Mouse (Mus musculus) lung, postnatal 36 days (tissue): ENCODE measurements around the gene Camta2.

Experiments
- DNase-seq: peaks from one replicate; pipeline ENCODE4 v3.0.0; 2022; ENCODE audit warnings: mixed read lengths

Camta2 gene

DNA sequence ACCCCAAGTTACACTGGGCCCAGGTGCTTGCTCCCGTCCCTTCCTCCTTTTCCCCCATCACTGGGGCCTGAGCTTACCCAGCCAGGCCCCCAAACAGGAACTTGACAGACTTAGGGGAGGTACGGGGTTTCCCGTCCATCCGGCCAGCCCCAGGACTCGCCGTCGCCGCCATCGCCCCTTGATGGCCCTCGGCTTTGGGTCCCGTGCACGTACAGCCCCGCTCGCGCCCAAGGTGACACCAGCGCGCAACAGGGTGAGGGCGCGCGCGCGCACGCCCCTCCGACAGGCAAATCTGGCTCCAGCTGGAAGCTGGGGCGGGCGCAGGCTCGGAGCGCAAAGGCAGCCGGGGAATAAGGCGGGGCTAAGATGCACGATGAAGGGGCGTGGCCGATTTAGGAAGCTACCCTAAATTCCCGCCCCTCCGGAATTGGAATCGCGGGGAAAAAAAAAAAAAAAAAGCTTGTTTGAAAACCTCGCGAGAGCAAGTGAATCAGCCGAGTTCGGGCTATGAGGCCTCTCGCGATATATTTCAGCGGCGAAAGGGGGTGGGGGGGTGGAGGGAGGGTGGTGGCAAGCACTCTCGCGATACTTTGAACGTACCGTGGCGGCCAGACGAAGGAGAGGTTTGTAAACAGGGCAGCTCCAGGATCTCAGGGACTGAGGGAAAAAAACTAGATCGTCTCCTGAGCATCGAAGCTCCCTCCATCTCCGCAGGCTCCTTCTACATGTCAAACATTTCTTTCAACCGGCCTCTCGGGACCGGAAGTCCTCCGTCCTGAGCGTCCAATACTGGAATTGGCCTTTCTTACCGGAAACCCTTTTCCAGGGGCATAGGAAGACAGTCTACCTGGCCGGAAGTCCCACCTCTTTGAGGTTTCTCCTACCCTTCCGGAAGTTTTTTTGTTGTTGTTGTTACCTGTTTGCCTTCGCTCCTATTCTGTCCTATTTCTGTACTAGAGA lies 40.9 kb downstream of the Camta2 start, which contains the start of the genes Rnf167 and Slc25a11:
Gene Rnf167, plus strand, starts transcription at position 545 of the 960 bp plus-strand sequence.
Gene Slc25a11, minus strand, starts transcription at position 789 of the 960 bp plus-strand sequence.
- peak; percentile 99 for DNase-seq

DNA sequence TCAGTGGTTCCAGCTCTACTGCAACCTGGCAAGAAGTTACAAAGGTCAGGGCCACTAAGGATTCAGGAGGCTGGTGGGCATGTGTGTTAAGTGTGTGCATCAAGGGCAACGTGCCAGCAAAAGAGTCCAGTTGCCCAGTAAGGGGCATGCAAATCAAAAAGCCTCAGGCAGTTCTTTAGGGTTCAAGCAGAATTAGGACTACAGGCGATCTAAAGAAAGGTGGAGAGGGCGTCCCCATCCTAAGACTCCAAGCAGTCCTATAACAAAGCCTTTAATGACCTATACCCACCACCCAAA lies 41.7 kb downstream of the Camta2 start:
- DNase-seq, result no peak

DNA sequence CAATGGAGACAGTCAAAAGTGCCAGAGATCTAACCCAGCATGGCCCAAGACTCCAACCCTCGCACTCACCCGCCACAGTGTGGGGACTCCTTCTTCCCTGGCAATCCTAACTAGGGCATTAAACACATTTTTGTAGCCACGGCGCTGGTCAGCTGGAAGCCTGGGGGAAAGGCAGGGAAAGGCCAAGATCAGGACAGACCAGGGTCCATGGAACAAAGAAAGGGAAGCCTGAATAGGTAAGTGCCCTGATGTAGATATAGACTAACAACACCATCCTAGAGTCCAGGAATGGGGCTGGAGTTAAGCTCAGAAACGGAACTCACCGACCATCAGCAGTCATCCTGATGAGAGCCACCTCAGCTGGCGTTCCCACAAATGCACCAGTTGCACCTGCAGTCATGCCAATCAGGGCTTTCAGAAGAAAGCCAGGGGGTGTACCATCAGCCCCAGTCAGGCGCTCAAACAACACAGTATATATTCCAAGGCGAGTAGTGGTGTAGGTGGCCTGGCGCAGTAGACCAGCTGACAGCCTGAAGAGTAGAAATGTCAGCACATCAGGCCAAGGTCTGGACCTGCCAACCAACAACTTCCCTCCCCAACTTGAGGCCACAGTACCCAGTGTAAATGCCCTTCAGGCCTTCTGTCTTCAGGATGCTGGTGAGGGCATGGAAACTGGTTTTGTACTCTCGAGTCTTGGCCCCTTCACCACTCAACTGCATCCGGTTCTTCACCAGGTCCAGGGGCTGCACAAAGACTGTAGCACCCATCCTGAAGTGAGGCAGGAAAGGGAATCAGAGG lies 42.2 kb downstream of the Camta2 start:
- DNase-seq, result no peak

DNA sequence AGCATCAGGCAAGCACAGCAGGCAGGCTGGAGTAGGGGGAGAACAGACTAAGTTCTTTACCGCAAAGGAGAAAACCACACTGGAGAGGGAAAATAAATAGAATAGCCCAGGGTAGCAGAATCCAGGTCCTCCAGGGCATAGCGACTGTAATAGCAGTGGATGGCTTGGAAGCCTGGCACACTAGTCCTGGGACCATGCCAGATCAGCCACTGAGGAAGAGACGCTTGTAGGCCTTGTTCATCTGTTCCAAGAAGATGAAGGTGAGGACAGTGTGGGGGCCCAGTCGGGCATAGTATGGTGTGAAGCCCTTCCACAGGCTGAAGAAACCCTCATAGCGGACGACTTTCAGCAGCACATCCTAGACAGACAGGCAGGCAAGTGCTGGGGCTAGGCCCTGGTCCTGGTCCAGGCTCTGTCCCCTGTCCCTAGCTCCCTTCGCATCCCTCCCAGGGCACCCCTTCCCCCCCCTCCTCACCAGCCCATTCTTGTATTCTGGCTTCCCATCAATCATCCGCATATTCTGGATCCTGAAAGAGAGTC lies 43.3 kb downstream of the Camta2 start:
- DNase-seq, result no peak

- no peak for DNase-seq
These were observed 44.9 kb downstream of the Camta2 start for GRCm38 (mm10) chr11:70643051-70643450.

- DNase-seq, result no peak
These were observed 46.7 kb downstream of the Camta2 start for GRCm38 (mm10) chr11:70641241-70641640.

DNA sequence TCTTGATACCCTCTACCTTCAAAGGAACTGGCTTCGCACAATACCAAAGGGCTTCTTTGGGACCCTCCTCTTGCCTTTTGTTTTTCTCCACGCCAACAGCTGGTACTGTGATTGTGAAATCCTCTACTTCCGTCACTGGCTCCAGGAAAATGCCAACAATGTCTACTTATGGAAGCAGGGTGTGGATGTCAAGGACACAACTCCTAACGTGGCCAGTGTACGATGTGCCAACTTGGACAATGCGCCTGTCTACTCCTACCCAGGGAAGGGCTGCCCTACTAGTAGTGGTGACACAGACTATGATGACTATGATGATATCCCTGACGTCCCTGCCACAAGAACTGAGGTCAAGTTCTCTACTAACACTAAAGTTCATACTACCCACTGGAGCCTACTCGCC lies 47.9 kb downstream of the Camta2 start:
- peak; percentile 46 for DNase-seq

DNA sequence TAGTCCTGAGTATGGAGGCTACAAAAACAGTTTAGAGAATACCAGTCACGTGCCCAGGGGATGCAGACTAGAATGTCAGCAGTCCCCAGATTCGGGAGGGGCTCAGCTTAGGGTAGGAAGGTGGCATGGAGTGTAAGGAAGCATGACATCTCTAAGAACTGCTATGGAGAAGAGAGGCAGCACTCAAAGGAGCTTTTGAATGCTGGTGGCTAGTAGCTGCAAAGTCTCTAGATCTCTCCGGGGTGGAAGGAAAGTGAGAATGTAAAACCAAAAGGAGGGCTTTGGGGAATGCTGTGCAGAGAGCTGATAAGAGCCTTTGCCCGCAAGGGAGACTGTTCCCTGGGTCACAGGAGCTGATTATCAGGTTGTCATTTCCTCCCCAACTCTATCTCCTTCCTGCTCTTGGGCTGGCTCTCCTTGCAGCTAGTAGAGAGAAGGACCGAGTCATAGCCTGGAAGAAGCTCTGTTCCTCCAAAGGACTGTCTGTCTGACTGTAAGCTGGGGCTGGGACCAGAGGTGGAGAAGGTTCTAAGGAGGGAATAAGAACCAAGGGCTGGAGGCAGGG lies 49.1 kb downstream of the Camta2 start, which contains the start of gene Gp1ba:
Gene Gp1ba, plus strand, starts transcription at position 409 of the 565 bp plus-strand sequence.
- DNase-seq, result no peak

- DNase-seq, result no peak
These were observed 49.6 kb downstream of the Camta2 start for GRCm38 (mm10) chr11:70638293-70638692.

DNA sequence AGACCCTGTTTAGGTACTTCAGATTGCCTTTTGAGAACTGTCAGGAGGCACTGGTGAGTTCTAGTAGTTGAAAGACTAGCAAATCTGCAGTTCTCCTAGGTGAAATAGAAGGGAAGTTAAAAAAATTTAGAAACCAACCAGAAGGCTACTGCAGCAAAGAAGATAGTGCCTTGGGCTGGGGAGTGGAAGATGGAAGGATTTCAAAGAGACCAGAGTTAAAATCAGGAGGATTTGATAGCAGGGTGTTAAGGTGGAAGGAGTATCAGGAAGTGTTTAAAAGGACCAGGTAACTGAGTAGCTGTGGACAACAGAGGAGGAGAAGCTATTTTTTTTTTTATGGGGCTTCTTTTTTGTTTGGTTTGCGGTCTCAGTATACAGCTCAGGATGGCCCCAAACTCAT lies 50.1 kb downstream of the Camta2 start:
- no peak for DNase-seq

DNA sequence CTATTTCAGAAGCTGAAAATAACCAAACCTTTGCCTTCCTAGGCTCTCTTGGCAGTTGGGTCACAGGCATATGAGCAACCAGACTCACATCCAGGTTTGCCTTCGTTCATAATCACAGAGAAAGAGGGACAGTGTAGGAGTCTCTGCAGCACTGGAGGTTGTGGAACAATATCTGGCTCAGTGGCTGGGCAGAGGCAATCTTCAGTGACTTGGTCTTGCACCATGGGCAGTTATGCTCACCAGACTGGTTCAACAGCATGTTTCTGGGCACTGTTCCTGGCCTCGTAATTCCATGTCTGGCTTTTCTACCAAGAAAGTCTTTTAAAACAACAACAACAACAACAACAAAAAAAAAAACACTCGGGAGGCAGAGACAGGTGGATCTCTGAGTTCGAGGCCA lies 52.3 kb downstream of the Camta2 start:
- DNase-seq, result no peak

- no peak for DNase-seq
These were observed 57.8 kb downstream of the Camta2 start for GRCm38 (mm10) chr11:70630129-70630528.

- DNase-seq, result peak; percentile 51
These were observed 58.3 kb downstream of the Camta2 start for GRCm38 (mm10) chr11:70629557-70629956.

- DNase-seq, result no peak
These were observed 59.5 kb downstream of the Camta2 start for GRCm38 (mm10) chr11:70628431-70628830.

GRCm38 (mm10) chr11:70626877-70627276 lies 61.0 kb downstream of the Camta2 start:
- DNase-seq, result no peak

- peak; percentile 72 for DNase-seq
These were observed 62.4 kb downstream of the Camta2 start for GRCm38 (mm10) chr11:70625473-70625872.

GRCm38 (mm10) chr11:70623053-70623742 lies 64.7 kb downstream of the Camta2 start:
- no peak for DNase-seq

DNA sequence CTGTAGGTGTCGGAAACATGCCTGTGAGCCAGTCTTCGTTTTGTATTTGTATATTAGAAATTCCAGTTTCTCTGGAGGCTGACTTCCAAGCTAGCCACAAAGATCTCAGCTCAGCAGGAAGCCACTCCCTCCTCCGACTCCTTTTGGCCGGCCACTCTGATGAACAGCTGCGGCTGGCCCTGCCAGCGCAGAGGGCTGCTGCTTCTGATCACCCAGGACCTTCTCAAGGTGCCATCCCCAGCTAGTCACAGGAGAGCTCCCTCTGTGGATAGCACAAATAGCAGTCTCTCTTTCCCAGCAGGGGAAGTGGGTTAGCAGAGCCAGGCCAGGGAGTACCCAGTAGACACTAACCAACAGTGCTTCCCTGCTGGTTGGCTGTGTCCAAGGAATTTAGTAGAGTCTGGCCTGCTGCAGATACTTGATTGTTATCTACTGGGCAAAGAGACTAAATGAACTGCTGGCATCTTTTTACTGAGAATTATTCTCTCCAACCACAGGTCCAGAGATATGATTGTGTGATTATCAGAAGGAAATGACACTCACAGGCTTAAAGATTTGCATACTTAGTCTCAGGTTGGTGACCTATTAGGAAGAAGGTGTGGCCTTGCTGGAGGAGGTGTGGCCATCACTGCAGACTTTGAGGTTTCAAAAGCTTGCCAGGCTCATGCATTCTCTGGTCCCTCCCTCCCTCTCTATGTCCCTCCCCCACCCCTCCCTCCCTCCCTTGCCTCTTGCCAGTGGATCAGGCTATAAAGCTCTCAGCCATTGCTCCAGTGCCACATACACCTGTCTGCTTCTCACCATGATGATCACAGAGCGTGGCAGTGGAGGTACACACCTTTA lies 65.7 kb downstream of the Camta2 start:
- peak; percentile 35 for DNase-seq
